Mouse (Mus musculus) cerebellum, postnatal 10 days (tissue): ENCODE measurements around the gene Cd68.
"Not testable (repeated sequence)": the region's sequence is repeated elsewhere in the genome, so short reads cannot be mapped to it uniquely, and the experiment has no call there.

ENCODE experiments used
- DNase-seq, 2 experiments: peaks; one replicate each; pipeline ENCODE4 v3.0.0; 2021; ENCODE audit warnings: mixed read lengths in 2 of 2

Cd68 gene

DNA sequence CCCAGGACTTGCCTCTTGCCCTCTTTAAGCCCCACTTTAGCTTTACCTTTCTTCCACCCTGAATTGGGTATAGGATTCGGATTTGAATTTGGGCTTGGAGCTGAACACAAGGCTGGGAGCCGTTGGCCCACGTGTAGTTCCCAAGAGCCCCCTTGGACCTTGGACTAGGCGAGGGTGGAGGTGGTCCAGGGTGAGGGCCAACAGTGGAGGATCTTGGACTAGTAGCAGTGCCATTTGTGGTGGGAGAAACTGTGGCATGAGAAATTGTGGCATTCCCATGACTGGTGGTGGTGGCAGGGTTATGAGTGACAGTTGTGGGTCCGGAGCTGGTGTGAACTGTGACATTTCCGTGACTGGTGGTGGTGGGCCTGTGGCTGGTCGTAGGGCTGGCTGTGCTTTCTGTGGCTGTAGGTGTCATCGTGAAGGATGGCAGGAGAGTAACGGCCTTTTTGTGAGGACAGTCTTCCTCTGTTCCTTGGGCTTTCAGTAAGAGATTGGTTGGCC, 444 bp downstream of the Cd68 start:
- peak in 1 of 2 experiments; percentile 26 for DNase-seq

- no peak for DNase-seq
Observed at GRCm38 (mm10) chr11:69664841-69665240, 1.1 kb downstream of the Cd68 start.

GRCm38 (mm10) chr11:69663795-69664194, 2.2 kb downstream of the Cd68 start:
- DNase-seq = peak in 1 of 2 experiments; percentile 34

DNA sequence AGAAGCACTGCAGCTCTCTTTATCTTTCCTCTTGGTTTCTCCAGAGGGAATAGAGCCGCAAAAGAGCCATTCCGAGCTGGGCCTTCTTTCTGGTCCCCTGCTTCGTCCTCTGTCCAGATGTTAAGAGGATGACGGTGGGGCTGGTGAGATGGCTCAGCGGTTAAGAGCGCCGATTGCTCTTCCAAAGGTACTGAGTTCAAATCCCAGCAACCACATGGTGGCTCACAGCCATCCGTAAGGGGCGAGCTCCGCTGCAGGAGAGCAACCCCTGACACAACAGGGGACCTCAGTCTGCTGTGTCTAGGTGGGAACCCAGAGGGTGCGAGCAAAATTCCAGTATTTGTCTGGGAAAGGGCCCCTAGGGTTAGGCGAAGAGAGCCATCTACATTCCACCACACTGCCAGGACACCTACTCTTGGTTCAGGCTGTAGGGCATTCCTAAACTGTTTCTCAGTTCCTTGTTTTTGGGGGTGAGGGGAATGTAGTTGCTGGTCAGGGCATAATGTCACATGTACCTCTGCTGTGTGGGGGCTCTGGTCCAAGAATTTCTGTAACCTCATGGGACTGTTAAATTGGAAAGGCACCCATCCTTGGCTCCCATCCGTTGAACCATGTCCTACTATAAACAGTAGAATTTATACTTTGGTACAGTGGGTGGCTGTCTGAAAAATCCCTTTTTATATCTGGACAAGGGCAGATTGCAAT, 2.8 kb downstream of the Cd68 start:
- peak; percentile 41 to 54 for DNase-seq

GRCm38 (mm10) chr11:69662213-69662966, 3.6 kb downstream of the Cd68 start, which contains the start of gene Mpdu1:
TSS of gene Mpdu1 (minus strand) at chr11:69662642.
- peak; percentile 94 to 97 for DNase-seq

DNA sequence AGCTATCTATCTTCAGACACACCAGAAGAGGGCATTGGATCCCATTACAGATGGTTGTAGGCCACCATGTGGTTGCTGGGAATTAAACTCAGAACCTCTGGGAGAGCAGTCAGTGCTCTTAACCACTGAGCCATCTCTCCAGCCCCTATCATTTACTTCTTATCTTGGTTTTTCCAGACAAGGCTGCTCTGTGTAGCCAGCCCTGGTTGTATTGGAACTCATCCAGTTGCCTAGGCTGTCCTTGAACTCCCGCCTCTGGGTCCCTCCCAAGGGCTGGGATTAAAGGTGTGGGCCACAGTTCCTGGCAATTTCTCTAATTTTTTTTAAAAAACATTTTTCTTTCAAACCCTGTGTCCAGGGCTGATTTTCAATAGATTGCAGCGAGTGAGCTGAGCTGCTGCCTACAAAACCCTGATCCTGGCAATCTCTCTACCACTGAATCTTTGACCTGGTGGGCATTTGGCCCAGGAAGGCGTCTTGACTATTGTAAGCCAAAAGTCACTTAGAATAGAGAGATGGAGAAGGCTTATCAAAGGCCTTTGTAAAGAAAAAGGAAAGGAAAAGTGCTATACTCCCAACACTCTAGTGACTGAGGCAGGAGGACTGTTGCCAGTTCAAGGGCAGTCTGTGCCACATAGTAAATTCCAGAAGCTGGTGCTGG, 4.6 kb downstream of the Cd68 start:
- peak; percentile 41 to 50 for DNase-seq

- DNase-seq = no peak
Observed at GRCm38 (mm10) chr11:69657462-69657881, 8.5 kb downstream of the Cd68 start.

- peak; percentile 75 to 82 for DNase-seq
Observed at GRCm38 (mm10) chr11:69656617-69657461, 9.1 kb downstream of the Cd68 start.

DNA sequence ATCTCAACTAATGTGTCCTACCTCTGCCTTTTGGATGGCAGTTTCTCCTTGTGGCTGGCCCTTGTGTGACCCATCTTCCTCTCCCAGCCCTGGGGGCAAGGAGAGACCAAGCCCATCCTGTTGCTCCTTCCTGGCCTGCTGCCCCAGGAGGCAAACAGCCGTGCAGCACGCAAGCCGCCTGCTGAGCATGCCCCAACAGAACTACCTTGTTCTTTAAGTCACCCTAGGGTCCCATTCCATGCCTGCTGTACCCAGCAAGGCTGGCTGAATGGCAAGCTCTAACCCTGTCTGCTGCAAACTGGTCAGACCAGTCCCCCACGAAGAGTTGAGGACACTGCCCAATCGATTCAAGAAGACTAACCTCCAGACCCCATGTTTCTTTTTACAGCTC, 9.9 kb downstream of the Cd68 start:
- DNase-seq = no peak

GRCm38 (mm10) chr11:69655264-69656064, 10.5 kb downstream of the Cd68 start, which contains the start of gene Sox15:
TSS of gene Sox15 (plus strand) at chr11:69655314.
- peak; percentile 85 to 86 for DNase-seq

DNA sequence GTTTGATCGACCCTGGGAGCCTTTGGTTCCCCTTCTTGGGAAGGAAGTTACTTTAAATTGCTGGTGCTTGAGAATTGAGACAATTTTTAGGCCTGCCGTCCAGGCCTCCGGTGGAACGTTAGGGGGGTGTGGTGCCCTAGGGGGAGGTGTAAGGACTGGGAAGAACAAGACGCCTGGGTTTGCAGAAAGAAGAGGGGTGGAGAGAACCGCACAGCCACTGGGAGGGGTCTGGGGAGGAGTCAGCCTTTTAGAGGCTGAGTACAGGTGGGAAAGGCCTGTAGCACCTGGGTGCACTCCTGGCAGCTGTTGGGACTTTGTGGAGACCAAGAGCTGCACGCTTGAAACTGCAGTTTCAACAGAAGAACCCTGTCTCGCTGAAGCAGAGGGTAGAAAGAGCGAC, 11.2 kb downstream of the Cd68 start:
- no peak for DNase-seq

DNA sequence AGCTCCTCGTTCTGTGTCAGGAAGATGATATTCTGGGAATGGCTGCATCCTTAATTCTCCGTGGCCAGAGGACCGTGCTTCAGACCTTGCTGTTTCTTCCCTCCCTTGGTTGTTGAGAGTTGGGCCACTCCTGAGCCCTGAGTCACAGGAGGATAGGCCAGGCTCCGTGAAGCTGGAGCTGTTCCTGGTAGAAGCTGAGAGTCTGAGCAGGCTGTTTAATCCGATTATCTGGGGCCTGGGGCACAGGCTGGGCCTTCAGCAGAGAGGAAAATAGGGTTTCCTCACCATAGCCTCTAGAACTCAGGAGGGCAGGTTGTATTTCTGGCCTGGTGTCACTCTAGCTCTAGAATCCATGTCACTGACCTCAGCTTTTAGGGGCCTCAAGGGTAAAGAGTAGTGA, 12.6 kb downstream of the Cd68 start:
- no peak for DNase-seq

GRCm38 (mm10) chr11:69645860-69646259, 20.1 kb downstream of the Cd68 start:
- no peak for DNase-seq

- no peak for DNase-seq
Observed at GRCm38 (mm10) chr11:69635471-69635870, 30.5 kb downstream of the Cd68 start.

- no peak for DNase-seq
Observed at GRCm38 (mm10) chr11:69633128-69633866, 32.7 kb downstream of the Cd68 start.

DNA sequence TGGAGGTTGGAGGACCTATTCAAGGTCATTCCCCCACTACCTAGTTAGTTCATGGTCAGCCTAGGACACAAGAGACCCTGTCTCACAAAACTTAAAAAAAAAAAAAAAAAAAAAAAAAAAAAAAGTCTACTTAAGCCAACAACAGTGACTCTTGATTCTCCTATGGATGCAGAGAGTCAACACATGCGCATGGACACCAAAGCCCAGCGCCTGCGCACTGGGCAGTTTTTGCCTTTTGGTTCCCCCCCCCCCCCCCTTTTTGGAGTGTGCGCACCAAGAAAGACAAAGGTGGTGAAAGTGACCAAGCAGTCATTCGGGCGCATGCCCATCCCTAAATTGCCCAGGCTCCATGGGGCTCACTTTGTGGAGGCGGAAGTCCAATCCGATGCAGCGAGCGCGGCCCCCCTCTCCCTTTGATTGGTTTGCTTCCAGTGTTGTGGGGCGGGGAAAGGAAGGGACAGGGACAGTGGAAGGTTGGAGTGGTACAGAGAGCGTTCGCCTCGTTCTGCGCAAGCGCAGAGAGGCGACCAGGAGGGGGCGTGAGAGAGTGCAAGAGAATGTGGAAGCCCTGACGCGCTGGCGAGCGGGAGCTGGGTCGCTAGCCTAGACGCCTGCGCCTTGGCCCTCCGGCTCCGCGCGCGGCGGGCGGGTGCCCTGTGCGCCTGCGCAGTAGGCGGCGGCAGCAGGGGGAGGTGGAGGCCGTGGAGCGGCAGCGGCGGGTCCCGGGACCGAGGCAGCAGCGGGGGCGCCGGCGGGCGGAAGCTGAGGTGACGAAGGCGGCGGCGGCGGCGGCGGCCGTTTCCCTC, 33.5 kb downstream of the Cd68 start, which contains the start of gene Fxr2:
Gene Fxr2, plus strand, starts transcription at position 707 of the 806 bp plus-strand sequence.
- peak; percentile 100 for DNase-seq

DNA sequence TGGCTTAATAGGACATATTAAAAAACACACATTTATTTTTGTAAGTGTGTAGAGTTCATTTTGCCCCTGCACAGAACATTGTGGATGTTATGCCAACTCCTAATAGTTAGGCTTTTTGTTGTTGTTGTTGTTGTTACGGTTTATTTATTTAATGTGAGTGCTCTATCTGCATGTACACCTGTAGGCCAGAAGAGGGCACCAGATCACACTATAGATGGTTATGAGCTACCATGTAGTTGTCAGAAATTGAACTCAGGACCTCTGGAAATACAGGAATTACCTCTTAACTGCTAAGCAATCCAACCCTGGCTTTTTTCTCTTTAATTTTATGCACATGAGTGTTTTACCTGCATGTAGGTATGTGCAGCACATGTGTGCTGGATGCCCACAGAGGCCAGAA, 36.2 kb downstream of the Cd68 start:
- peak in 1 of 2 experiments; percentile 50 for DNase-seq

DNA sequence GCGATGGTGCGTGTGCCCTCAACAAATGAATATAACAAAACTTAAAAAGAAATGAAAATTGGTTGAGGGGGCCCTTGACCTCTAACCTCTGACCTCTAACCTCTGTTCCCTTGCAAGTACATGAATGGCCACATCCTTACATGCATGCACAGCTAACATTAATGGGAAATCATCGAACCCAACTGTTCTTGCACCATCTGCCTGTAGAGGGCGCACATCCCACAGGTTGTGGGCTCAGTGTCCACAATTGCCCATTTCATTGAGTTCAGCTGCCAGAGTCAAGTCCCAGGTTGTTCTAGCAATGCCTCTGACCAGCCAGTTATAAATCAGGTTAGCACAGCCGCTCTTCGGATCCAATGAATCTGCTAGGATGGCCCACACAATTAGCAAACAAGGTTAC, 37.7 kb downstream of the Cd68 start:
- DNase-seq = peak; percentile 92 to 94

- not testable (repeated sequence) for DNase-seq
Observed at GRCm38 (mm10) chr11:69624339-69624738, 41.6 kb downstream of the Cd68 start.

- DNase-seq = no peak
Observed at GRCm38 (mm10) chr11:69623006-69623405, 42.9 kb downstream of the Cd68 start.
